Mouse (Mus musculus) neural tube, embryonic 11.5 days (tissue): ENCODE data around the gene Parvg. TPM values are rescaled to one million over a fixed set of nuclear protein-coding genes. Genes with fewer than 3 reads are reported as not detected.

ENCODE experiments used
- ATAC-seq: fragments of 200-750 bp; cut with Nextera tagmentation; 2 replicates; pipeline ENCODE4 v1.8.0; 2017; ENCODE audit warnings: moderate number of reproducible peaks, mild to moderate bottlenecking, moderate TSS enrichment, moderate library complexity; ENCODE audit not compliant: insufficient read depth, low FRiP score, low TSS enrichment
- DNase-seq: peaks from one replicate; pipeline ENCODE4 v3.0.0-alpha.2; 2015; ENCODE audit warnings: low spot score
- H3K27ac ChIP-seq: fragments of 300-500 bp; sonication (generic); 2 replicates; pipeline ENCODE4 v1.5.1; 2014; ENCODE audit warnings: low read depth, mild to moderate bottlenecking, low read length
- H3K27me3 ChIP-seq: fragments of 300-500 bp; sonication (generic); 2 replicates; pipeline ENCODE4 v1.6.1; 2014; ENCODE audit warnings: mild to moderate bottlenecking, low read length, mixed read lengths; ENCODE audit not compliant: control insufficient read depth, insufficient read depth
- H3K36me3 ChIP-seq: fragments of 300-500 bp; sonication (generic); 2 replicates; pipeline ENCODE4 v1.6.1; 2014; ENCODE audit warnings: mild to moderate bottlenecking, low read length, moderate library complexity, mixed read lengths; ENCODE audit not compliant: control insufficient read depth, insufficient read depth
- H3K4me1 ChIP-seq: fragments of 300-500 bp; sonication (generic); 2 replicates; pipeline ENCODE4 v1.6.1; 2014; ENCODE audit warnings: low read length, mixed read lengths; ENCODE audit not compliant: control insufficient read depth, insufficient read depth
- H3K4me2 ChIP-seq: fragments of 300-500 bp; sonication (generic); 2 replicates; pipeline ENCODE4 v1.6.1; 2014; ENCODE audit warnings: low read depth, mild to moderate bottlenecking, moderate library complexity
- H3K4me3 ChIP-seq: fragments of 300-500 bp; sonication (generic); 2 replicates; pipeline ENCODE4 v1.5.1; 2014; ENCODE audit warnings: low read depth, low read length
- H3K9ac ChIP-seq: fragments of 300-500 bp; sonication (generic); 2 replicates; pipeline ENCODE4 v1.6.1; 2014; ENCODE audit warnings: mild to moderate bottlenecking, low read length
- H3K9me3 ChIP-seq: fragments of 300-500 bp; sonication (generic); 2 replicates; pipeline ENCODE4 v1.6.1; 2016; ENCODE audit warnings: low read length; ENCODE audit not compliant: control insufficient read depth
- WGBS: fragments of 180-500 bp; shearing (Covaris S2); extraction: QIAGEN DNeasy Blood & Tissue Kit; methylation state at CpG from one replicate; pipeline ENCODE4 v1.1.7; 2014; 5-methylcytosine and 5-hydroxymethylcytosine counted together
- polyA plus RNA-seq: library from polyadenylated mRNA; unstranded; fragments of >200 nt; fragmentation: Nextera tagmentation; extraction: Ambion mirVana; gene quantifications from 2 replicates; pipeline ENCODE4 v1.2.1, GENCODE M21; 2014

Parvg gene
- polyA plus RNA-seq, 1 experiment from 2014 or later, result 0.78 TPM

GRCm38 (mm10) chr15:84313566-84313878 lies 10.3 kb upstream of the Parvg start:
- DNase-seq (no peak), ATAC-seq (no peak)
- Histone ChIP-seq H3K4me2 (no peak overlapping the region), H3K27ac (0 out of 2 replicates have a peak overlapping the region, but pooled peaks have one; percentile 21), H3K36me3 (no peaks in the 10 kb centered on the region), H3K9ac (no peak overlapping the region), H3K4me1 (peaks cover 20% of the 10 kb centered on the region), H3K27me3 (no peaks in the 10 kb centered on the region), H3K9me3 (no peaks in the 10 kb centered on the region), H3K4me3 (no peak overlapping the region)
- WGBS, result 15% methylated on average over 9 of the region's 9 CpGs

DNA sequence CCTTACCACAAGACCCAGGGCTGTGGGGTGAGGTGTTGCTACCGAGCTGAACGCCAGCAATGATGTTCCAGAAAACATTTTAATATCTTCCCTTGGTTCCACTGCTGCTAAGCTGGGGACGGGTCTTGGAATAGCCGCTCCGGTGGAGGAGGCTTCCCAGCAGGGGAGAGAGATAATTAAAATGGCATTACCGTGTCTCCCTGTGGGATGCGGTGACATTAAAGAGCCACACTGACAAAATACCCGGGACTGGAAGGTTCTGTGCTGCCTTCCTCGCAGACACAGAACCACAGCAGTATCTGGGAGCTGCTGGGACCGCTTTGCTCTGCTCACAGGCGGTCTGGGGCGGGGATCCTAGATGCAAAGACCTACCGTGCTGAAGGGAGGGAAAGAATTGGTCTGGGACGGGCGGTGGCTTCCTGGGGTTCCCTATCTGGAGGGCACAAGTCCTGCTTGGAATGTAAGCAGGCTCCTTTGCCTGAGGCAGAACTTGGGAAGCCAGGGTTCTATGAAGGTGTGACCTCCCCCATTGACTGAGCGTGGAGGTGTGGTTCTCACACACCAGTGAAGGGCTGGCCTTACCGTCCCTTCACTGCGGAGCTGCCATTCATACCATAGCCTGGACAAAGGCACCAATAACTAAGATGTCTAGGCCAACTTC lies 9.3 kb upstream of the Parvg start:
- no peaks in the 10 kb centered on the region for H3K9me3 ChIP-seq
- H3K4me3 ChIP-seq, result no peak overlapping the region
- ATAC-seq (no peak), DNase-seq (no peak)
- H3K4me2 ChIP-seq, result no peak overlapping the region
- 17% methylated on average over 18 of the region's 18 CpGs for WGBS
- no peaks in the 10 kb centered on the region for H3K27me3 ChIP-seq
- peaks cover 20% of the 10 kb centered on the region for H3K4me1 ChIP-seq
- no peaks in the 10 kb centered on the region for H3K36me3 ChIP-seq
- peak overlapping the region; percentile 44; the same call in 1 of the 2 replicates for H3K27ac ChIP-seq
- H3K9ac ChIP-seq, result peak overlapping the region; percentile 1; the same call in 1 of the 2 replicates

GRCm38 (mm10) chr15:84315276-84316046 lies 8.4 kb upstream of the Parvg start:
- H3K4me2 ChIP-seq, result no peak overlapping the region
- no peak overlapping the region for H3K27ac ChIP-seq
- ATAC-seq, result no peak
- no peak for DNase-seq
- H3K36me3 ChIP-seq, result no peaks in the 10 kb centered on the region
- no peak overlapping the region for H3K9ac ChIP-seq
- H3K4me3 ChIP-seq, result no peak overlapping the region
- peaks cover 20% of the 10 kb centered on the region for H3K4me1 ChIP-seq
- no peaks in the 10 kb centered on the region for H3K9me3 ChIP-seq
- no peaks in the 10 kb centered on the region for H3K27me3 ChIP-seq
- 61% methylated on average over 15 of the region's 15 CpGs for WGBS

DNA sequence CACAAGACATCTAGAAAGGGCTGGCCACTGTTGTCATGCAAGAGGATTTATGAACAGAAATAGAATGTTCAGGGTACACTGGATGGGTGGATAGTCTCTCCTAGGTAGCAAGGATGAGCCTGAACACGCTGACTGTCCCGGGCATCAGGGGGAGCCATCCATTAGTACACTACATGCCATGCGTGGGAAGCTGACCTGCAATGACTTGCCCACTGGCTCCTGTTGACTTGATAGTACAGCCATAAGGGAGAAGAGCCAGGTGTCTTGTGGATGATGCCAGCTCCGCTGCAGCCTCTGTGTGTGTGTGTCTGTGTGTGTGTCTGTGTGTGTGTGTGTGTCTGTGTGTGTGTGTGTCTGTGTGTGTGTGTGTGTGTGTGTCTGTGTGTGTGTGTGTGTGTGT lies 4.4 kb upstream of the Parvg start:
- 93% methylated on average over 4 of the region's 4 CpGs for WGBS

GRCm38 (mm10) chr15:84321544-84322174 lies 2.2 kb upstream of the Parvg start:
- no peak for DNase-seq
- Histone ChIP-seq H3K36me3 (no peaks in the 10 kb centered on the region), H3K9me3 (no peaks in the 10 kb centered on the region), H3K27ac (no peak overlapping the region), H3K9ac (no peak overlapping the region), H3K4me3 (no peak overlapping the region), H3K27me3 (no peaks in the 10 kb centered on the region), H3K4me1 (no peaks in the 10 kb centered on the region), H3K4me2 (no peak overlapping the region)
- ATAC-seq, result no peak
- 82% methylated on average over 7 of the region's 8 CpGs for WGBS

More for the DNA sequence above, 4.4 kb upstream of the Parvg start:
- Histone ChIP-seq H3K4me2 (no peak overlapping the region), H3K36me3 (no peaks in the 10 kb centered on the region), H3K4me1 (peaks cover 4% of the 10 kb centered on the region), H3K4me3 (no peak overlapping the region), H3K9ac (no peak overlapping the region), H3K27ac (no peak overlapping the region), H3K27me3 (no peaks in the 10 kb centered on the region), H3K9me3 (no peaks in the 10 kb centered on the region)
- ATAC-seq (no peak), DNase-seq (no peak)

DNA sequence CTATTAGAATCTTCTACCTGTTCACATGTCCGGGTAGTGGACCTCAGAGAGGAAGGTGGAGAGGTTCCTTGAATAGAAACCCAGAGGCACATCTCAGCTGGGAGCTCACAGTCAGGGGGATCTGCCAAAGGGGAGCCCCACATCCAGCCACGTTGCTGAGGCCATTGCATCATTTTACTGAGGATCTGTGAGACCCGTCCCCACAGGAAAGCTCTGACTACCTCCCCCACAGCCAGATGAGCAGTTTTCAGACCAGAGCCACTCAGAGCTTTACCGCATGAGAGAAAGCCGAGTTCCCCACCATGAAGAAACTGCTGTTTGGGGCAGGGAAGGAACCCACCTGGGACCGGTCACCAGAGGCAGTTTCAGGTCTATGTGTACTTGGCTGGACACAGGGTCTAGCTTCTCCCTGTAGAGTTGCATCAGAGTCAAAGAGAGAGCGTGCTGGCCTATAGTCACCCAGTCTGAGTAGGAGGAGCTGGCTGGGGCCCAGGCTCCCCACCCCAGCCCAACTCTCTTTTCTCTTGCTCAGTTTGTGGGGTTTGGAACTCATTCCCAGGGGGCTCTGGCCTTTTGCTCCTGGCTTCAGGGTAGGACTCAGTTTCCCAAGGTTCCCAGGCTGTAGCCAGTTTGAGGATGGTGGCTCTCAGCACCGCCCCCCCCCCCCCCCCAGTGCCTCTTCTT lies 1.2 kb downstream of the Parvg start:
- H3K9me3 ChIP-seq, result no peaks in the 10 kb centered on the region
- 70% methylated on average over 8 of the region's 8 CpGs for WGBS
- ATAC-seq (no peak), DNase-seq (no peak)
- no peaks in the 10 kb centered on the region for H3K27me3 ChIP-seq
- H3K4me3 ChIP-seq, result no peak overlapping the region
- H3K36me3 ChIP-seq, result no peaks in the 10 kb centered on the region
- no peak overlapping the region for H3K9ac ChIP-seq
- H3K4me2 ChIP-seq, result no peak overlapping the region
- no peak overlapping the region for H3K27ac ChIP-seq
- H3K4me1 ChIP-seq, result no peaks in the 10 kb centered on the region

DNA sequence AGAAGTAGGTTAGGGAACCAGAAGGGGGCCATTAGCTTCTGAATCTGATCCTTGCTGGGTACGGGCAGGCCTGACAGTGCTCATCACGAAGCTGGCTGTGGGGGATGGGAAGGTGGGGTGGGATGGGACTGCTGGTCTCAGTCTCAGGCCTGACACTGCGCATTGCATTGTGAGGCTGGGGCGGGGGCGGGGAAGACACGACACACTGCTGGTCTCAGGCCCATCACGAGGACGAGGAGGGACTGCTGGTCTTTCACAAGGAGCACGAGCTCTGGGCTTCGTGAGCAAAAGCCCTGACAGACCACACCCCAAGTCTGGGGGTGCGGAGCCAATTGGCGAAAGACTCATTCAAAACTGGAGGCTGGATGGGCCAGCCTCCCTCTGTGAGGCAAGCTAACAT lies 1.9 kb downstream of the Parvg start:
- no peak for ATAC-seq
- DNase-seq, result no peak
- no peaks in the 10 kb centered on the region for H3K36me3 ChIP-seq
- H3K27ac ChIP-seq, result no peak overlapping the region
- no peak overlapping the region for H3K4me2 ChIP-seq
- H3K27me3 ChIP-seq, result no peaks in the 10 kb centered on the region
- H3K4me1 ChIP-seq, result no peaks in the 10 kb centered on the region
- 51% methylated on average over 12 of the region's 12 CpGs for WGBS
- H3K4me3 ChIP-seq, result no peak overlapping the region
- no peaks in the 10 kb centered on the region for H3K9me3 ChIP-seq
- no peak overlapping the region for H3K9ac ChIP-seq

- ATAC-seq, result no peak
- Histone ChIP-seq H3K27ac (no peak overlapping the region), H3K4me1 (no peaks in the 10 kb centered on the region), H3K36me3 (no peaks in the 10 kb centered on the region), H3K4me2 (no peak overlapping the region), H3K9me3 (no peaks in the 10 kb centered on the region), H3K4me3 (no peak overlapping the region), H3K27me3 (no peaks in the 10 kb centered on the region), H3K9ac (no peak overlapping the region)
- WGBS, result 78% methylated on average over 10 of the region's 10 CpGs
- DNase-seq, result no peak
Observed at GRCm38 (mm10) chr15:84328870-84329269, 5.0 kb downstream of the Parvg start.
